Mouse (Mus musculus) embryonic fibroblast, embryonic 13.5 days (primary cell): ENCODE measurements around the gene Gm136.

Experiments used
- CTCF ChIP-seq: IDR thresholded peaks from 2 replicates; pipeline ENCODE4 v1.5.1; 2011; ENCODE audit warnings: mild to moderate bottlenecking, control low read depth, low read length, moderate library complexity, borderline replicate concordance; ENCODE audit not compliant: insufficient read depth
- POLR2A ChIP-seq: IDR thresholded peaks from 2 replicates; pipeline ENCODE4 v1.6.1; 2011; ENCODE audit warnings: low read depth, mild to moderate bottlenecking, control low read depth, low read length, moderate library complexity

- TF ChIP-seq CTCF (no peak), POLR2A (no peak)
Measured at GRCm38 (mm10) chr4:34786476-34786875, 30.4 kb upstream of the Gm136 start.
